Mouse (Mus musculus) midbrain, embryonic 15.5 days (tissue): ENCODE results near the gene Phb. TPM values are rescaled to one million over a fixed set of nuclear protein-coding genes. Genes with fewer than 3 reads are reported as not detected.

Source experiments
- ATAC-seq: fragments of 200-750 bp; cut with Nextera tagmentation; replicated peaks from 2 replicates; pipeline ENCODE4 v1.8.0; 2017; ENCODE audit warnings: moderate TSS enrichment
- H3K27ac ChIP-seq: fragments of 300-500 bp; sonication (generic); 2 replicates; pipeline ENCODE4 v1.5.1; 2015; ENCODE audit warnings: mild to moderate bottlenecking, inconsistent platforms
- H3K27me3 ChIP-seq: fragments of 300-500 bp; sonication (generic); replicated peaks from 2 replicates; pipeline ENCODE4 v1.6.1; 2015; ENCODE audit warnings: inconsistent platforms
- H3K36me3 ChIP-seq: fragments of 300-500 bp; sonication (generic); replicated peaks from 2 replicates; pipeline ENCODE4 v1.6.1; 2015; ENCODE audit warnings: inconsistent platforms
- H3K4me1 ChIP-seq: fragments of 300-500 bp; sonication (generic); 2 replicates; pipeline ENCODE4 v1.6.1; 2015; ENCODE audit warnings: inconsistent platforms
- H3K4me2 ChIP-seq: fragments of 300-500 bp; sonication (generic); 2 replicates; pipeline ENCODE4 v1.6.1; 2015; ENCODE audit warnings: inconsistent platforms, mild to moderate bottlenecking, moderate library complexity
- H3K4me3 ChIP-seq: fragments of 300-500 bp; sonication (generic); 2 replicates; pipeline ENCODE4 v1.5.1; 2015; ENCODE audit warnings: mild to moderate bottlenecking, inconsistent platforms
- H3K9ac ChIP-seq: fragments of 300-500 bp; sonication (generic); 2 replicates; pipeline ENCODE4 v1.6.1; 2015; ENCODE audit warnings: mild to moderate bottlenecking, inconsistent platforms
- H3K9me3 ChIP-seq: fragments of 300-500 bp; sonication (generic); 2 replicates; pipeline ENCODE4 v1.6.1; 2016; ENCODE audit warnings: inconsistent platforms
- WGBS: fragments of 180-500 bp; shearing (Covaris S2); methylation state at CpG from one replicate; pipeline ENCODE4 v1.1.7; 2015; ENCODE audit warnings: mixed read lengths; 5-methylcytosine and 5-hydroxymethylcytosine counted together
- polyA plus RNA-seq: library from polyadenylated mRNA; unstranded; fragments of >200 nt; fragmentation: Nextera tagmentation; extraction: Ambion mirVana; gene quantifications from 2 replicates; pipeline ENCODE4 v1.2.1, GENCODE M21; 2015

The Phb gene
- polyA plus RNA-seq, 1 experiment from 2014 or later = 185 TPM

DNA sequence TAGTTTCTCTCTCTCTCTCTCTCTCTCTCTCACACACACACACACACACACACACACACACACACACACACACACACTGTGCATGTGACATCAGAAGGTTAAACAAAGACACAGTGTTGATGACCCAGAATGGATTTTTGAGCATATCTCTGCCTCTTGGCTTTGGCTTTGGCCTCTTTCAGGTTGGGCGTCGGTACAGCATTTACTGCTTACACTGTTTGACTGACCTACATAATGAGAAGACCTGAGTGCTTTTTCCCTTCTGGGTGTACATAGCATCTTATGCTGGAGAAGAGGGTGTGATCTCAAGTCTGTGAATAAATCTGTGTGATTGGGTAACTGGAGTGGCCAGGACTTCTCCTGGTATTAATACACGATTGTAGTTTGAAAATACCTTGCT is 52.6 kb downstream of the Phb start:
- H3K27ac ChIP-seq = no peak overlapping the region
- ATAC-seq = no peak
- H3K4me3 ChIP-seq = no peak overlapping the region
- no peaks in the 10 kb centered on the region for H3K27me3 ChIP-seq
- WGBS = 90% methylated on average over 3 of the region's 3 CpGs
- H3K9me3 ChIP-seq = no peaks in the 10 kb centered on the region
- H3K4me1 ChIP-seq = peaks cover 26% of the 10 kb centered on the region
- H3K4me2 ChIP-seq = no peak overlapping the region
- no peaks in the 10 kb centered on the region for H3K36me3 ChIP-seq
- H3K9ac ChIP-seq = no peak overlapping the region

DNA sequence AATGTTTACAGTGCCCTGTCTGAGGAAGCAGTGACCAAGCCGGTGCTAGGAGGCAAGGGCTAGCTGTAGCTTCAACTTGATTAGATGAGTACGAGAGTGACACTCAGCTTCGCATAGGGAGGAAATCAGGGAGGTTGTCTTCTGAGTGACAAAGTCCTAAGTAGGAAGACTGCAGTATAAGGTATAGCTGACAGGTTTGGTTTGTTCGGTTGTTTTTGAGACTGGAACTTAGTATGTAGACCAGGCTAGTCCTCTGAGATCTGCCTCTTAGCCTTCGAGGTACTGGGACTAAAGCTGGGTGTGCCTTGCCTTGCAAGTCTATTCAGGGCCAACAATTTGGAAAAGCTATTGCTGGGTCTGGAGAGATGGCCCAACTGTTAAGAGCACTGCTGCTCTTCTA is 56.5 kb downstream of the Phb start, which contains the start of gene B130006D01Rik:
TSS of gene B130006D01Rik (plus strand) at position 301 of the 400 bp plus-strand sequence.
- ATAC-seq = no peak
- H3K9me3 ChIP-seq = no peaks in the 10 kb centered on the region
- H3K4me1 ChIP-seq = no peaks in the 10 kb centered on the region
- H3K27ac ChIP-seq = no peak within 1 kb of the TSS
- H3K27me3 ChIP-seq = no peaks in the 10 kb centered on the region
- 95% methylated on average over 5 of the region's 5 CpGs for WGBS
- no peak within 1 kb of the TSS for H3K9ac ChIP-seq
- no peak within 1 kb of the TSS for H3K4me3 ChIP-seq
- H3K4me2 ChIP-seq = no peak within 1 kb of the TSS
- no peaks in the 10 kb centered on the region for H3K36me3 ChIP-seq

DNA sequence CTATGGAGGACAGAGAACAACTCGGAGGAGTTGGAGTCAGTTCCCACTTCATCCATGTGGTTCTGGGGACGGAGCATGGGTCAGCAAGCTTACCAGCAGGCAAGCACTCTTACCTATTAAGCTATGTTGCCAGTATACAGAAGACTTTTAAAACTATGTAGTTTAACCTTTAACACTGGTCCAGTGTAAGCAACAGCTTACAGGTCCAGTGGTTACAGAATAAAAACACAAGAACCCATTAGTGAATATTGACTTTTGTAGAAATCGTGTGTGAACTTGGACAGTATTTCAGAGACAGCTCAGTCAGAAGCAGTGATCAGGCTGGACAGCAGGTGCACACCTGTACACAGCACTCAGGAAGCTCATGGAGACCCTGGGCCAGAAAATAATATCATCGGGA is 57.7 kb downstream of the Phb start:
- Histone ChIP-seq H3K27ac (no peak overlapping the region), H3K4me2 (no peak overlapping the region), H3K9ac (no peak overlapping the region), H3K9me3 (no peaks in the 10 kb centered on the region), H3K4me3 (no peak overlapping the region), H3K36me3 (no peaks in the 10 kb centered on the region), H3K4me1 (no peaks in the 10 kb centered on the region), H3K27me3 (no peaks in the 10 kb centered on the region)
- ATAC-seq = no peak
- WGBS = 92% methylated on average over 4 of the region's 4 CpGs

DNA sequence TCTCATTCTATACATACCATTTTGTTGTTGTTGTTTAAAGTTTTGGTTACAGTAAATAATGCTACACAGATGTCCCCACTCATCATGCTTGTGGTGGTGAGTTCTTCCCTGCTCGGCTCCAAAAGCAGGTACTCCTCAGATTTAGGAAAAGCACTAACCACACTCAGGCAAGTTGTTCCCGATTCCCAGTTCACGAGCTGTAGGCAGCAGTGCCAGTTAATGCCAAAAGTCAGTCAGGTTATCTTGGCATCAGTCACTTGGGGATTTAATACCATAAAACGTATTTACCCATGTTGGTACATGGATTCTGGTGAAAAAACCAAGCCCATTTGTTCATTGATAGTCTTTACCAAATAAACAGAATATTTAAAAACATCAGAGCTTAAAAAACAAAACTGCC is 59.4 kb downstream of the Phb start:
- no peak overlapping the region for H3K4me3 ChIP-seq
- WGBS = 81% methylated on average over 4 of the region's 4 CpGs
- no peak overlapping the region for H3K27ac ChIP-seq
- H3K4me1 ChIP-seq = no peaks in the 10 kb centered on the region
- no peaks in the 10 kb centered on the region for H3K9me3 ChIP-seq
- H3K27me3 ChIP-seq = no peaks in the 10 kb centered on the region
- no peak for ATAC-seq
- no peaks in the 10 kb centered on the region for H3K36me3 ChIP-seq
- no peak overlapping the region for H3K9ac ChIP-seq
- H3K4me2 ChIP-seq = no peak overlapping the region

DNA sequence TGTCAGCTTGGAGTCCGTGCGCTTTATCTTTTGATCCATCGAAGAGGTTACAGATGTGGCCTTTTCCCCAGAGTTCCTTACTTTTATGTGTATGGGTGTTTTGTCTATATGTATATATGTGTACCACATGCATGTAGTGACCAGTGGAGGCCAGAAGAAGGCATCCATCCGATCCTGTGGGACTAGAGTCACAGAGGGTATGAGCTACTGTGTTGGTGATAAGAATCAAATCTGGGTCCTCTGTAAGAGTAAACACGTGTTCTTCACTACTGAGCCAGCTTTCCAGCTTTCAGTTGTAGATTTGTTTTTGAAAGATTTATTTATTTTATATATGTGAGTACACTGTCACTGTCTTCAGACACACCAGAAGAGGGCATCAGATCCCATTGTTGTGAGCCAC is 61.2 kb downstream of the Phb start:
- H3K4me3 ChIP-seq = no peak overlapping the region
- no peak overlapping the region for H3K4me2 ChIP-seq
- H3K27ac ChIP-seq = no peak overlapping the region
- H3K9me3 ChIP-seq = no peaks in the 10 kb centered on the region
- no peaks in the 10 kb centered on the region for H3K36me3 ChIP-seq
- no peaks in the 10 kb centered on the region for H3K27me3 ChIP-seq
- ATAC-seq = no peak
- 87% methylated on average over 5 of the region's 5 CpGs for WGBS
- H3K4me1 ChIP-seq = no peaks in the 10 kb centered on the region
- H3K9ac ChIP-seq = no peak overlapping the region

DNA sequence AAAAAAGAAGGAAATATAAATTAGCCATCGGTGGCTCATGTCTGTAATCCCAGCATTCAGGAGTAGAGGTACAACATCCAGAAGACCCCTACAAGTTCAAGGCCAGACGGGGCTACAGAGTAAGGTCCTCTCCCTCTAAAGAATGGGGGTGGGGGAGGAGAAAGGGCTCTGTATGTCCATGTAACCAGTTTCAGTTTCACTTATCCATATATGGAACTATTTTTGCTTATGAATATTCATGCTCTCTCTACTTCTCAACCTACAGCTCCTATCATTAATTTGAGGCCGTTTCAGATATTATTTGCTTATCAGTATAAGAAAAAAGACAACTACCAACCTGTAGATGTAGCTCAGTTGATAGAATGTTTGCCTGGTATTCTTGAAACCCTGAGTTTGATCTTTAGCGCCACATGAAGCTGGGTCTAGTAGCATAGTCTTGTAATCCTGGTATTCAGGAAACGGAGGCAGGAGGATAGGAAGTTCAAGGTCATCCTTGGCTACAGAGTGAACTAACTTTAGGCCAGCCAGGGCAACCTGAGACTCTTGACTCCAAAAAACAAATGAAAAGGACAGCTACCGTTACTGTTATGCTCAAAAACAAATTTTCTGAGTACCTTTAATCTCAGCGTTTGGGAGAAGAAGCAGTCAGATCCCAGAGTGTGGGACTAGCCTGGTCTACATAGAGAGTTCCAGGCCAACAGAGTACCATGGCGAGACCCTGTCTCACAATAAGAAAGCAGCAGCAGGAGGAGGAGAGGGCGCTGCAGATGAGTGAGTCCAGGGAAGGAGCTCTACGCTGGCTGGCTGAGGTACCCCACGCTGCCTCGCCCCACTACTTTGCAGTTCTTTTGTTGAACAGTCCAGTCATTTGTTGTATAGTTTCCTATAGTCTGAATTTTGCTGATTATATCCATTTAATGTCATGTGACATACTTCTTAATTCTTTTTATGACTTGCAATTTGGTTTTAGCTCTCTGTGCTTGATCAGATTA is 62.5 kb downstream of the Phb start:
- 82% methylated on average over 12 of the region's 12 CpGs for WGBS
- no peak overlapping the region for H3K4me2 ChIP-seq
- H3K4me1 ChIP-seq = no peaks in the 10 kb centered on the region
- no peak overlapping the region for H3K27ac ChIP-seq
- no peaks in the 10 kb centered on the region for H3K36me3 ChIP-seq
- no peak overlapping the region for H3K9ac ChIP-seq
- no peaks in the 10 kb centered on the region for H3K27me3 ChIP-seq
- no peak overlapping the region for H3K4me3 ChIP-seq
- ATAC-seq = no peak
- no peaks in the 10 kb centered on the region for H3K9me3 ChIP-seq

Other genes starting within 250 kb of the Phb start
- 3.2 and 4.4 TPM in 2 replicates for gene Nxph3, start 152.4 kb upstream of the Phb start, polyA plus RNA-seq
- gene Ngfr, start 79.2 kb upstream of the Phb start, polyA plus RNA-seq = 14.0 and 15.4 TPM in 2 replicates
- 28.4 and 28.9 TPM in 2 replicates for gene Zfp652, start 45.7 kb downstream of the Phb start, polyA plus RNA-seq
- gene B130006D01Rik, start 56.6 kb downstream of the Phb start, polyA plus RNA-seq = 1.1 and 1.7 TPM in 2 replicates
- not detected in 2 replicates for gene Phospho1, start 157.5 kb downstream of the Phb start, polyA plus RNA-seq
- 2.8 and 3.6 TPM in 2 replicates for gene Gngt2, start 170.3 kb downstream of the Phb start, polyA plus RNA-seq
- 2.0 and 2.9 TPM in 2 replicates for gene Abi3, start 175.5 kb downstream of the Phb start, polyA plus RNA-seq
- not detected in 2 replicates for gene B4galnt2, start 247.9 kb downstream of the Phb start, polyA plus RNA-seq